Mouse (Mus musculus) neural tube, embryonic 14.5 days (tissue): ENCODE measurements around the gene Tex12. TPM values are rescaled to one million over a fixed set of nuclear protein-coding genes. Genes with fewer than 3 reads are reported as not detected.
A peak's percentile ranks its signal among the peaks of the same experiment; 100 is the strongest.

Experiments
- ATAC-seq: fragments of 200-750 bp; cut with Nextera tagmentation; 2 replicates; pipeline ENCODE4 v1.8.0; 2017; ENCODE audit warnings: low read depth, mild to moderate bottlenecking, moderate TSS enrichment, moderate library complexity
- H3K27ac ChIP-seq: fragments of 300-500 bp; sonication (generic); 2 replicates; pipeline ENCODE4 v1.5.1; 2014; ENCODE audit warnings: low read depth, mild to moderate bottlenecking, control low read depth, low read length, moderate library complexity, mixed read lengths
- H3K27me3 ChIP-seq: fragments of 300-500 bp; sonication (generic); 2 replicates; pipeline ENCODE4 v1.6.1; 2014; ENCODE audit warnings: low read length; ENCODE audit not compliant: control insufficient read depth, insufficient read depth
- H3K36me3 ChIP-seq: fragments of 300-500 bp; sonication (generic); 2 replicates; pipeline ENCODE4 v1.6.1; 2014; ENCODE audit warnings: low read length, mixed read lengths; ENCODE audit not compliant: control insufficient read depth, insufficient read depth
- H3K4me1 ChIP-seq: fragments of 300-500 bp; sonication (generic); 2 replicates; pipeline ENCODE4 v1.6.1; 2014; ENCODE audit warnings: low read length; ENCODE audit not compliant: control insufficient read depth, insufficient read depth
- H3K4me2 ChIP-seq: fragments of 300-500 bp; sonication (generic); 2 replicates; pipeline ENCODE4 v1.6.1; 2014; ENCODE audit warnings: mild to moderate bottlenecking, low read depth, low read length, control low read depth
- H3K4me3 ChIP-seq: fragments of 300-500 bp; sonication (generic); 2 replicates; pipeline ENCODE4 v1.5.1; 2014; ENCODE audit warnings: low read depth, low read length, control low read depth, mixed read lengths
- H3K9ac ChIP-seq: fragments of 300-500 bp; sonication (generic); replicated peaks from 2 replicates; pipeline ENCODE4 v1.6.1; 2014; ENCODE audit warnings: low read depth, mild to moderate bottlenecking, control low read depth, low read length, mixed read lengths
- H3K9me3 ChIP-seq: fragments of 300-500 bp; sonication (generic); 2 replicates; pipeline ENCODE4 v1.6.1; 2016; ENCODE audit warnings: low read length; ENCODE audit not compliant: control insufficient read depth
- WGBS: fragments of 180-500 bp; shearing (Covaris S2); extraction: QIAGEN DNeasy Blood & Tissue Kit; methylation state at CpG from one replicate; pipeline ENCODE4 v1.1.7; 2014; 5-methylcytosine and 5-hydroxymethylcytosine counted together
- polyA plus RNA-seq: library from polyadenylated mRNA; unstranded; fragments of >200 nt; fragmentation: Nextera tagmentation; extraction: Ambion mirVana; gene quantifications from 2 replicates; pipeline ENCODE4 v1.2.1, GENCODE M21; 2014

The Tex12 gene
- polyA plus RNA-seq, result 0.24 TPM in 1 of 2 replicates, not detected in the other

- ATAC-seq, result no peak
- H3K27ac ChIP-seq, result no peak within 1 kb of the TSS
- WGBS, result 89% methylated on average over 38 of the region's 38 CpGs
- H3K9me3 ChIP-seq, result no peaks in the 10 kb centered on the region
- H3K36me3 ChIP-seq, result no peaks in the 10 kb centered on the region
- H3K27me3 ChIP-seq, result no peaks in the 10 kb centered on the region
- no peak within 1 kb of the TSS for H3K4me3 ChIP-seq
- no peaks in the 10 kb centered on the region for H3K4me1 ChIP-seq
- no peak within 1 kb of the TSS for H3K4me2 ChIP-seq
- no peak within 1 kb of the TSS for H3K9ac ChIP-seq
Measured at GRCm38 (mm10) chr9:50561145-50561917, at the start of gene Tex12. Gene Tex12, minus strand, starts transcription at chr9:50561325.

- H3K36me3 ChIP-seq, result peaks cover 20% of the 10 kb centered on the region
- peaks cover 18% of the 10 kb centered on the region for H3K4me1 ChIP-seq
- H3K27ac ChIP-seq, result peak overlapping the region; percentile 75
- no peaks in the 10 kb centered on the region for H3K9me3 ChIP-seq
- WGBS, result 3% methylated on average over 6 of the region's 6 CpGs
- peak overlapping the region; percentile 86 for H3K4me3 ChIP-seq
- H3K4me2 ChIP-seq, result peak overlapping the region; percentile 69
- peak overlapping the region; percentile 64 for H3K9ac ChIP-seq
- H3K27me3 ChIP-seq, result no peaks in the 10 kb centered on the region
- ATAC-seq, result no peak
Measured at GRCm38 (mm10) chr9:50604338-50604737, 43.2 kb upstream of the Tex12 start.

- Histone ChIP-seq H3K4me3 (peak overlapping the region; percentile 86), H3K9ac (peak overlapping the region; percentile 64), H3K4me1 (peaks cover 18% of the 10 kb centered on the region), H3K27ac (peak overlapping the region; percentile 75), H3K4me2 (peak overlapping the region; percentile 69), H3K27me3 (no peaks in the 10 kb centered on the region), H3K9me3 (no peaks in the 10 kb centered on the region), H3K36me3 (peaks cover 24% of the 10 kb centered on the region)
- 0% methylated on average over 24 of the region's 24 CpGs for WGBS
- peak; percentile 90 for ATAC-seq
Measured at GRCm38 (mm10) chr9:50603998-50604324, 42.8 kb upstream of the Tex12 start.

- Histone ChIP-seq H3K9me3 (no peaks in the 10 kb centered on the region), H3K4me2 (peak within 1 kb of the TSS; percentile 93), H3K9ac (peak within 1 kb of the TSS; percentile 64), H3K27me3 (no peaks in the 10 kb centered on the region), H3K27ac (peak within 1 kb of the TSS; percentile 75), H3K4me3 (peak within 1 kb of the TSS; percentile 86), H3K4me1 (peaks cover 18% of the 10 kb centered on the region), H3K36me3 (peaks cover 30% of the 10 kb centered on the region)
- peak; percentile 98 for ATAC-seq
- under 1% methylated on average over 48 of the region's 48 CpGs for WGBS
Measured at GRCm38 (mm10) chr9:50603189-50603997, 42.3 kb upstream of the Tex12 start, which contains the start of the genes Sdhd and Timm8b. Gene Sdhd, minus strand, starts transcription at chr9:50603812. Gene Timm8b, plus strand, starts transcription at chr9:50603910.

DNA sequence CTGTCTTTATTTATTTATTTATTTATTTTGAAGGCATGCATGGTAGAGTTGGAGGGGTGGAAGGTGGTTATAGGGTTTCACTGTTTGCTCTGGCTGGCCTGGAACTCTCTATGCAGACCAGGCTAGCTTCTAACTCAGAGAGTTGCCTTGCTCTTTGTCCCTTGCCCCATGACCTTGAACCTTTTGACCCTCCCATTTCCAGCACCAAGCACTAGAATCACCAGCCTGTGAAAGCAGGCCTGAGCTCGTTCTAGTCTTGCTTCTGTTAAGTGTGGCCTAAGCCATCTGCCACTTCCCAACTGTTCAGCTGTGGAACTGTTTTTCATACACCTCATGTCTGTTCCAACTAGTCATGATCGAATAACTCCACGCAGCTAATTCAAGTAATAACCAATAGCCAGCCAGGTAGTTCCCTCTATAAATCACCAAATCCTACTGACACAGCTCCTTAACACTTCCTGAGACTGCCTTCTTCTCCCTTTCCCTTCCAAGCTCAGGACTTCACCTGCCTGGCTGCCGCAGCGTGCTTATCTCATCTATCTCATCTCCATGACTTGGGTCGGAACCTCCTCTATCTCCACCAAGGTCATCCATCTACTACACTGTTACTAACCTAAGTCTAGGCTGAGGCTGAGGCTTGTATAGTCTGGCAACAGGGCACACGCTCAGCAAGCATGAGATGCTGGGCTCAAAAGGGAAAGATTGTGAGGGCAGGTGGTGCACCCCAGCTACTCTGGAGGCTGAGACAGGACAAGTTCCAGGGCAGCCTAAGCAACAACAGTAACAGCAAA, 41.1 kb upstream of the Tex12 start:
- H3K4me1 ChIP-seq, result peaks cover 18% of the 10 kb centered on the region
- no peak overlapping the region for H3K27ac ChIP-seq
- ATAC-seq, result no peak
- H3K9ac ChIP-seq, result no peak overlapping the region; the same call in 1 of the 2 replicates
- no peaks in the 10 kb centered on the region for H3K27me3 ChIP-seq
- peaks cover 39% of the 10 kb centered on the region for H3K36me3 ChIP-seq
- no peaks in the 10 kb centered on the region for H3K9me3 ChIP-seq
- WGBS, result 89% methylated on average over 7 of the region's 7 CpGs
- peak overlapping the region; percentile 93 for H3K4me2 ChIP-seq
- H3K4me3 ChIP-seq, result peak overlapping the region; percentile 86; the same call in 1 of the 2 replicates

- ATAC-seq, result no peak
- no peaks in the 10 kb centered on the region for H3K27me3 ChIP-seq
- H3K36me3 ChIP-seq, result peaks cover 44% of the 10 kb centered on the region
- no peak overlapping the region for H3K4me3 ChIP-seq
- H3K27ac ChIP-seq, result no peak overlapping the region
- no peaks in the 10 kb centered on the region for H3K9me3 ChIP-seq
- no peak overlapping the region for H3K9ac ChIP-seq
- H3K4me1 ChIP-seq, result peaks cover 18% of the 10 kb centered on the region
- 76% methylated on average over 6 of the region's 6 CpGs for WGBS
- H3K4me2 ChIP-seq, result no peak overlapping the region
Measured at GRCm38 (mm10) chr9:50601536-50601935, 40.4 kb upstream of the Tex12 start.

DNA sequence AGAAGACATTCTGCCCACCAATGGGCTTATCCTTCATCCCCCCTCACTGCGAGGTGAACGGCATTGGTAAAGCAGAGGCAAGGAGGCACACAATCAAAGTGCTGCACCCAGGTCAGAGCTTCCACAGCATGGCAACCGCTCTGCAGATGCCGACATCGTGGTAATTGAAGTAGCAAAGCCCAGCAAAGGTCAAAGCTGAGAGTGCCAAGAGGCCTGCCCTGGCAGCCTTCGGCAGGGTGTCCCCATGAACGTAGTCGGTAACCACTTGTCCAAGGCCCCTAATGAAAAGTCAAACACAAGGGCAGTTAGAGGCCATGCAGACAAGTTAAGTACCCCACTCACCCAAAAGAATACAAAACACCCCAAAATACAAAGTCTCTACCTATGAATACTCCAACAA, 35.8 kb upstream of the Tex12 start:
- Histone ChIP-seq H3K36me3 (peaks cover 55% of the 10 kb centered on the region), H3K4me3 (no peak overlapping the region), H3K4me1 (peaks cover under 1% of the 10 kb centered on the region), H3K27me3 (no peaks in the 10 kb centered on the region), H3K27ac (no peak overlapping the region), H3K9me3 (no peaks in the 10 kb centered on the region), H3K9ac (no peak overlapping the region), H3K4me2 (no peak overlapping the region)
- 98% methylated on average over 8 of the region's 8 CpGs for WGBS
- ATAC-seq, result no peak

GRCm38 (mm10) chr9:50594794-50595417, 33.8 kb upstream of the Tex12 start:
- no peak overlapping the region for H3K9ac ChIP-seq
- no peak overlapping the region for H3K4me2 ChIP-seq
- ATAC-seq, result no peak
- no peaks in the 10 kb centered on the region for H3K27me3 ChIP-seq
- H3K9me3 ChIP-seq, result no peaks in the 10 kb centered on the region
- H3K27ac ChIP-seq, result no peak overlapping the region
- WGBS, result 80% methylated on average over 12 of the region's 12 CpGs
- H3K4me1 ChIP-seq, result no peaks in the 10 kb centered on the region
- H3K36me3 ChIP-seq, result peaks cover 49% of the 10 kb centered on the region
- no peak overlapping the region for H3K4me3 ChIP-seq
